Mouse (Mus musculus): ENCODE measurements around the gene Oas1g. TPM values are rescaled to one million over a fixed set of nuclear protein-coding genes. Genes with fewer than 3 reads are reported as not detected.
"Not testable (repeated sequence)": the region's sequence is repeated elsewhere in the genome, so short reads cannot be mapped to it uniquely, and the experiment has no call there.

Gene Oas1g
- polyA plus RNA-seq, 1 experiment from 2014 or later, result 0.12 TPM

- no peak overlapping the region for H3K4me2 ChIP-seq
- H3K36me3 ChIP-seq (ENCODE audit: poor library complexity, severe bottlenecking), result no peaks in the 10 kb centered on the region
- ATAC-seq, result no peak
- no peaks in the 10 kb centered on the region for H3K4me1 ChIP-seq
- H3K9ac ChIP-seq, result no peak overlapping the region
- H3K27me3 ChIP-seq, result no peaks in the 10 kb centered on the region
- no peak overlapping the region for H3K4me3 ChIP-seq
- 57% methylated on average over 1 of the region's 1 CpGs for WGBS
- H3K27ac ChIP-seq, result no peak overlapping the region
- no peaks in the 10 kb centered on the region; the same call in 1 of the 2 replicates for H3K9me3 ChIP-seq (replicated peaks)
Measured at GRCm38 (mm10) chr5:120900666-120901065, 13.3 kb upstream of the Oas1g start.

DNA sequence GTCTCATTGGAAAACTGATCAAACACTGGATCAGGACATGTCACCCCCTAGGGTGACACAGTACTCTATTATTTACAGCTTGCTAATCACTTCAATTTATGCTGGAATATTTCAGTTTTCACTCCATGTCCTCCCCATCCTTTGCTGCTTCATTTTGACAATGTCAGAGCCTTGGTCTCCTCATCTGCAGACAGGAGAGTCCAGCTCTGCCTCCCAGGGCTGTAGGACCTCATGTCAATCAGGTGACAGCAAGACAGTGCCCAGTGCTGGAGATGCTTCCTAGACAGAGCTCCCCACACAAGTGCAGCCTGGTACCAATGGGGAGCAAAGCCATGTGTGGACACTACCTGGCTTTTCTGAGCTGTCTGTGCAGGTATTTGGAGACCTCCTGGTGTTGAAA lies 11.3 kb upstream of the Oas1g start:
- H3K9me3 ChIP-seq (replicated peaks), result no peaks in the 10 kb centered on the region; the same call in 1 of the 2 replicates
- H3K27me3 ChIP-seq, result no peaks in the 10 kb centered on the region
- no peak overlapping the region for H3K4me2 ChIP-seq
- no peak overlapping the region for H3K4me3 ChIP-seq
- no peak overlapping the region for H3K9ac ChIP-seq
- H3K36me3 ChIP-seq (ENCODE audit: poor library complexity, severe bottlenecking), result no peaks in the 10 kb centered on the region
- H3K4me1 ChIP-seq, result no peaks in the 10 kb centered on the region
- no peak overlapping the region for H3K27ac ChIP-seq
- ATAC-seq, result no peak

- 90% methylated on average over 6 of the region's 6 CpGs for WGBS
- H3K9ac ChIP-seq, result no peak overlapping the region
- H3K36me3 ChIP-seq (ENCODE audit: poor library complexity, severe bottlenecking), result no peaks in the 10 kb centered on the region
- ATAC-seq, result no peak
- H3K4me3 ChIP-seq, result no peak overlapping the region
- H3K4me1 ChIP-seq, result no peaks in the 10 kb centered on the region
- H3K27me3 ChIP-seq, result no peaks in the 10 kb centered on the region
- H3K27ac ChIP-seq, result no peak overlapping the region
- no peak overlapping the region for H3K4me2 ChIP-seq
- H3K9me3 ChIP-seq (replicated peaks), result no peaks in the 10 kb centered on the region; the same call in 1 of the 2 replicates
Measured at GRCm38 (mm10) chr5:120898307-120898706, 10.9 kb upstream of the Oas1g start.

DNA sequence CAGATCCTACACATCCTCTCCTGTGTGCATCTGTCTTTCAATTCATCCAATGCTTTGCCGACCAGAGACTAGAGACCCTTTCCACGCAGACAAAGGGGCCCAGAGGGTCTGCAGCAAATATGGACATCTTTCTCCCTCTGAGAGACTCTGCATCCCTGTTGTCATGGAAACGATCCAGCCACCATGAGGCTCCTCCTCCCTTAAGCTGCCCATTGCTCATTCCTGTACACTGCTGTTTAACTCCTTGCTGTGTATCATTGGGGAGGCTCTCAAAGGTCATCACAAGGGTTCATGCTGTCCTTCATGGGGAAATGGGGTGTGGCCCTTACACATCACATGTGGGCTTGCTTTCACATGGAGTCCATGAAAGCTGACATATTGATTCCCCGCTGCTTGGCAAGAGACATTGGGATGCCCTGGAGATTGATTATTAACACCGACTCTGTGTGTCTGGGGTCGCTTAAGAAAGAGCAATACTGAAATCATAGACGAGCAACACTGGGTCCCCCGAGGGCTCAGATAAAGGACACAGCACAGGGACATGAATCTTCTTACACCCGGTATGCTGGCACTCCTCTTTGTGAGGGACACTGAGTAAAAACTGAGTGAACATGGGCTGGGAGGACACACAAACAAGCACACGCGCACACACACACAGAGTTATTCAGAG lies 8.0 kb upstream of the Oas1g start:
- no peaks in the 10 kb centered on the region for H3K36me3 ChIP-seq (ENCODE audit: poor library complexity, severe bottlenecking)

DNA sequence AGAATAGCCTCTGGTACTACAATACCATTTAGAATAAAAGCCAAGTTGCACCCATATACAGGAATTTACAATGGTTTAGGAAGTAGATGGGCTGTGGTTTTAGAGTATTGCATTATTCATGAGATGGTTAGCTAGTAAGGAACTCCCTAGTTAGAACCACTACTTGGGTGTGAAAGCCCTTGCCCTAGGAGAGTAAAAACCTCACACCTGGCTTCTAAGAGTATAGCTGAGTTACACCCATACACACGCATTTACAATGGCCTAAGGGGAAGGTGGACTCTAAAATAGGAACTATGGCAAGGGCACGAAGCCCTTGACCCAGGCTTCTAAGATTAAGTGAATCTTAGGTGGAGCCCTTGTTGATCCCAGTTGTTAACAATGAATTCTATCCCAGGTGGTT lies 7.3 kb upstream of the Oas1g start:
- H3K4me1 ChIP-seq; H3K9me3 ChIP-seq (replicated peaks); H3K27me3 ChIP-seq; H3K9ac ChIP-seq; H3K27ac ChIP-seq; H3K4me2 ChIP-seq; H3K4me3 ChIP-seq; ATAC-seq; H3K36me3 ChIP-seq (ENCODE audit: poor library complexity, severe bottlenecking): not testable (repeated sequence)
- WGBS, result 87% methylated on average over 2 of the region's 2 CpGs

More for the DNA sequence above, 8.0 kb upstream of the Oas1g start:
- Histone ChIP-seq H3K9me3 (replicated peaks) (no peaks in the 10 kb centered on the region; the same call in 1 of the 2 replicates), H3K27ac (no peak overlapping the region), H3K4me1 (no peaks in the 10 kb centered on the region), H3K4me2 (no peak overlapping the region), H3K4me3 (no peak overlapping the region), H3K27me3 (no peaks in the 10 kb centered on the region), H3K9ac (no peak overlapping the region)
- 87% methylated on average over 11 of the region's 11 CpGs for WGBS
- no peak for ATAC-seq

GRCm38 (mm10) chr5:120893866-120894265 lies 6.5 kb upstream of the Oas1g start:
- H3K4me1 ChIP-seq; H3K27me3 ChIP-seq; H3K4me2 ChIP-seq; H3K9ac ChIP-seq; H3K4me3 ChIP-seq; H3K27ac ChIP-seq; H3K9me3 ChIP-seq (replicated peaks); H3K36me3 ChIP-seq (ENCODE audit: poor library complexity, severe bottlenecking); ATAC-seq: not testable (repeated sequence)
- WGBS, result 94% methylated on average over 4 of the region's 4 CpGs

- H3K9ac ChIP-seq, result no peak overlapping the region
Measured at GRCm38 (mm10) chr5:120892243-120892660, 4.8 kb upstream of the Oas1g start.

DNA sequence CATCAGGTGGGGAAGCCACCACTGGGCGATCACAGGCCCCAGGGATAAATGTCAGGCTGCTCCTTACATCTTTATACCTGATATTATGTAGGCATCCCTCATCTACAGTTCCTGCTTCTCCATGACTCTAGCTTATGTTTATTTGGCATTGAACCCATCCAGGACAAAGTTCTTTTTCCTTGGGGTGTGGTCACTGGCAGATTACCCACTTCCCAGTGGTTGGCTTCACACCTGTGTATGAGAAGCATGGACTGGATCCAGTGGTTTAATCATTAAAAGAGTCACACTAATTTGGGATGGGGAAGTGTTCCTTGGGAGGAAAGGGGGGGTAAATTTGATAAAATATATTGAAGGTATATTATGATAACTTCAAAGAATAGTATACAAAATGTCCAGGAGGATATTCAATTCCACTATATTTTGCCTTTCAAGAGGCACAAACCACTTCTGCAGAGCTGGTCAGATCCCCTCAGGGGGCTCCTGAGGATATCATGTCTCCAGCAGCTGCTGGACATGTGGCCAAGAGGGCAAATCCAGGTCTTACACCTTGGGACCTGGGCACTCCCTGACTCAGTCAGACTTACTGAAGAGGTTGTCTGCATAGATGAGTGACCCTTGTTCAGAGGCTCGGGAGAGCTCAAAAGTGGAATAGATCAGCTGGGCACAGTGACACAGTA lies 4.3 kb upstream of the Oas1g start:
- 84% methylated on average over 2 of the region's 2 CpGs for WGBS
- not testable (repeated sequence) for ATAC-seq; H3K9me3 ChIP-seq (replicated peaks); H3K9ac ChIP-seq; H3K4me2 ChIP-seq; H3K4me1 ChIP-seq; H3K4me3 ChIP-seq; H3K27me3 ChIP-seq; H3K27ac ChIP-seq; H3K36me3 ChIP-seq (ENCODE audit: poor library complexity, severe bottlenecking)

More at GRCm38 (mm10) chr5:120892243-120892660, 4.8 kb upstream of the Oas1g start:
- ATAC-seq, result no peak
- WGBS, result 79% methylated on average over 2 of the region's 2 CpGs
- no peaks in the 10 kb centered on the region for H3K9me3 ChIP-seq (replicated peaks)
- H3K4me2 ChIP-seq, result no peak overlapping the region
- no peak overlapping the region for H3K27ac ChIP-seq
- no peaks in the 10 kb centered on the region for H3K36me3 ChIP-seq (ENCODE audit: poor library complexity, severe bottlenecking)
- H3K27me3 ChIP-seq, result no peaks in the 10 kb centered on the region
- no peaks in the 10 kb centered on the region for H3K4me1 ChIP-seq
- H3K4me3 ChIP-seq, result no peak overlapping the region

- no peak overlapping the region for H3K4me2 ChIP-seq
Measured at GRCm38 (mm10) chr5:120890991-120891390, 3.6 kb upstream of the Oas1g start.

DNA sequence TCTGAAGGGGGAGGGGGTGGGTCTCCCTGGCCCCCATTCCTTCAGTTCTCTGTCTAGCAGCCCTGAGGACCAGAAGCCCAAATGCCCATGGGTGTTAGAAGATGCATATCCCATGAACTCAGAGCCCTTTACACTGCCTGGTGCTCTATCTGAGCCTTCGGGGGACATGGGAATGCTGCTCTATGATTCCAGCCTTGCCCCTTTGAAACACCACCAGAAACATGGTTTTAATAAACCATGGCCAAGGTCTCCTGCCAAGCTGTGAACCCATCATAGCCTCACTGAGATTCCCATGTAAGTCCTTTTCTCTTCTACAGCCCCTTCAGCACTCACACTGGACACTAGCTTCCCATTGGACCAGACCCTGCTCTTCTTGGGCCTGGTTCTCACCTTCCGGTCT lies 2.6 kb upstream of the Oas1g start:
- Histone ChIP-seq H3K9ac (no peak overlapping the region), H3K4me1 (no peaks in the 10 kb centered on the region)

More at GRCm38 (mm10) chr5:120890991-120891390, 3.6 kb upstream of the Oas1g start:
- H3K9me3 ChIP-seq (replicated peaks), result no peaks in the 10 kb centered on the region
- no peaks in the 10 kb centered on the region for H3K4me1 ChIP-seq
- H3K27ac ChIP-seq, result no peak overlapping the region
- no peak overlapping the region for H3K4me3 ChIP-seq
- no peak overlapping the region for H3K9ac ChIP-seq
- ATAC-seq, result no peak
- 52% methylated on average over 3 of the region's 3 CpGs for WGBS
- no peaks in the 10 kb centered on the region for H3K27me3 ChIP-seq
- no peaks in the 10 kb centered on the region for H3K36me3 ChIP-seq (ENCODE audit: poor library complexity, severe bottlenecking)

GRCm38 (mm10) chr5:120888294-120888815 lies 942 bp upstream of the Oas1g start:
- H3K4me1 ChIP-seq; H3K27me3 ChIP-seq; H3K4me3 ChIP-seq; H3K4me2 ChIP-seq; H3K9ac ChIP-seq; ATAC-seq; H3K36me3 ChIP-seq (ENCODE audit: poor library complexity, severe bottlenecking); H3K27ac ChIP-seq; H3K9me3 ChIP-seq (replicated peaks): not testable (repeated sequence)
- WGBS, result 50% methylated on average over 4 of the region's 4 CpGs

More for the DNA sequence above, 2.6 kb upstream of the Oas1g start:
- H3K36me3 ChIP-seq (ENCODE audit: poor library complexity, severe bottlenecking), result no peaks in the 10 kb centered on the region
- no peak overlapping the region for H3K27ac ChIP-seq
- no peak for ATAC-seq
- H3K9me3 ChIP-seq (replicated peaks), result no peaks in the 10 kb centered on the region
- WGBS, result 80% methylated on average over 2 of the region's 2 CpGs
- H3K4me2 ChIP-seq, result no peak overlapping the region
- no peak overlapping the region for H3K4me3 ChIP-seq
- H3K27me3 ChIP-seq, result no peaks in the 10 kb centered on the region

GRCm38 (mm10) chr5:120887831-120888230 lies 418 bp upstream of the Oas1g start:
- H3K36me3 ChIP-seq (ENCODE audit: poor library complexity, severe bottlenecking), result no peaks in the 10 kb centered on the region
- no peak overlapping the region for H3K4me3 ChIP-seq
- no peaks in the 10 kb centered on the region for H3K27me3 ChIP-seq
- H3K4me1 ChIP-seq, result no peaks in the 10 kb centered on the region
- 54% methylated on average over 6 of the region's 6 CpGs for WGBS
- no peak for ATAC-seq
- H3K27ac ChIP-seq, result no peak overlapping the region
- H3K9ac ChIP-seq, result no peak overlapping the region
- no peak overlapping the region for H3K4me2 ChIP-seq
- H3K9me3 ChIP-seq (replicated peaks), result no peaks in the 10 kb centered on the region

All from forebrain, embryonic 13.5 days (tissue).